Mouse (Mus musculus) myocyte (in vitro differentiated cells): ENCODE results near the gene Uba5.

Experiments
- MAX ChIP-seq: IDR thresholded peaks from one replicate; pipeline ENCODE4 v1.6.1; 2011; ENCODE audit warnings: low read depth, mild to moderate bottlenecking, control low read depth
- MYOG ChIP-seq, 3 experiments: IDR thresholded peaks; one replicate each; pipeline ENCODE4 v1.6.1; 2011; ENCODE audit warnings: control low read depth in 2 of 3, low read depth in 2 of 3, mild to moderate bottlenecking in 2 of 3; ENCODE audit not compliant: insufficient read length in 2 of 3, control insufficient read depth in 1 of 3, insufficient read depth in 1 of 3
- POLR2A ChIP-seq: IDR thresholded peaks from one replicate; pipeline ENCODE4 v1.6.1; 2011; ENCODE audit warnings: low read depth, mild to moderate bottlenecking, control low read depth, moderate library complexity; ENCODE audit not compliant: insufficient read length
- POLR2AphosphoS2 ChIP-seq: IDR thresholded peaks from one replicate; pipeline ENCODE4 v1.6.1; 2011; ENCODE audit warnings: low read depth, control low read depth; ENCODE audit not compliant: insufficient read length

GRCm38 (mm10) chr9:104027186-104027585 lies 35.7 kb downstream of the Uba5 start:
- no peak for TF ChIP-seq POLR2A
- TF ChIP-seq POLR2AphosphoS2, result no peak
- no peak for TF ChIP-seq MAX
- no peak for TF ChIP-seq MYOG (IDR thresholded peaks at IDR 0.05; ENCODE audit: control insufficient read depth in 1 of 3, insufficient read depth in 1 of 3, insufficient read length in 2 of 3, low read depth in 2 of 3)
